Mouse (Mus musculus) heart, adult 9 months (tissue): Measurements from ENCODE around the gene Icam4.
A peak's percentile ranks its signal among the peaks of the same experiment; 100 is the strongest.
"Not testable (repeated sequence)": the region's sequence is repeated elsewhere in the genome, so short reads cannot be mapped to it uniquely, and the experiment has no call there.

Experiments used
- DNase-seq, 2 experiments: peaks; one replicate each; pipeline ENCODE4 v3.0.0; 2022; ENCODE audit warnings: low spot score in 2 of 2

Gene Icam4

GRCm38 (mm10) chr9:21029291-21030054 is at the start of gene Icam4:
Icam4 (plus strand) TSS chr9:21029373.
- peak; percentile 82 to 83 for DNase-seq

GRCm38 (mm10) chr9:20979769-20980168 is 49.4 kb upstream of the Icam4 start:
- no peak for DNase-seq

DNA sequence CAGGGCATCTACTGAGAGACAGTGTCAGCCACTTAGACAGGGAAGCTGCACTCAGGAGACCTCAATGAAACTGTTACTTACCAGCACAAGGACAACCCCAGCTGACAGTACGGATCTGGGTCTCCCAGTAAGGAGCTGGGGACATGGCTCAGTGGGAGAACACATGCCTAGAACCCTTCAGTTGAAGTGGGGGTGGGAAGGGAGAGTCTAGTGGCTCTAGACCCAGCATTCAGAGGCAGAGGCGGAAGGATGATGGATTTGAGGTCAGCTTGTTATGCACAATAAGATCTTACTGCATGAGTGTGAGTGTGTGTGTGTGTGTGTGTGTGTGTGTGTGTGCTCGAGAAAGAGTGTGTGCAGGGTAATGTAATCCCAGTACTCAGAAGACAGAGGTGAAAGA is 47.0 kb upstream of the Icam4 start:
- DNase-seq, result no peak

- DNase-seq, result no peak
These were observed 46.0 kb upstream of the Icam4 start for GRCm38 (mm10) chr9:20983169-20983568.

DNA sequence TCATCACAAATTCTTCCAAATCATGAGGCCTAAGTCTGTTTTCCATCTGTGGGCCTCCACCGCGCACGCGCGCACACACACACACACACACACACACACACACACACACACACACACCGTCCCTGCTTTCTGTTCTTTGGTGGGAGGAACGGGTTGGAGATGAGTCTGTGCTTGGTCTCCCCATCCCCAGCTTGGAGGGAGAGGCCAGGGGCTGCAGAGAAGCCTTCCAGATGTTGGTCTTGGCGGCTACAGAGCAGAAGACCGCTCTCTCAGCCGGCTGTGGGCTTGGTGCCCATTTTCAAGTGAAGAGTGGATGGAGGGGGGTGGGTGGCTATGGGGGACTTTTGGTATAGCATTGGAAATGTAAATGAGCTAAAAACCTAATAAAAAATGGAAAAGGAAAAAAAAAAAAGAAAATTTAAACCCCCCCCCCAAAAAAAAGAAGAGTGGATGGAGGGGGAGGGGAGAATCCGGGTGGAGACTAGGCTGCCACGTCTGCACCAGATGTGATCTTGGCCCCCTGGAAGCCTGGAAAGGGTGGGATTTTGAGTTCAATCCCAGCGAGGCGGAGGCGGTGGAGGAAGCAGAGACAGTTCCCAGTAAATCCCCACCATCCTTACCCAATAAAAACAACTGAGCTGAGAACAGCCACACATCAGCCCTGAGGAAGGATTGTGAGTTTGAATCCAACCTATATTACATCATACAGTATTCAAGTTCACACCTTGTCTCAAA is 42.1 kb upstream of the Icam4 start:
- peak; percentile 59 to 61 for DNase-seq

- DNase-seq, result no peak
These were observed 41.2 kb upstream of the Icam4 start for GRCm38 (mm10) chr9:20987953-20988352.

GRCm38 (mm10) chr9:20990861-20991260 is 38.3 kb upstream of the Icam4 start:
- no peak for DNase-seq

GRCm38 (mm10) chr9:20991587-20991986 is 37.6 kb upstream of the Icam4 start:
- DNase-seq, result no peak

- no peak for DNase-seq
These were observed 35.8 kb upstream of the Icam4 start for GRCm38 (mm10) chr9:20993165-20993898.

- no peak for DNase-seq
These were observed 34.1 kb upstream of the Icam4 start for GRCm38 (mm10) chr9:20995069-20995468.

- DNase-seq, result no peak
These were observed 32.1 kb upstream of the Icam4 start for GRCm38 (mm10) chr9:20997065-20997464.

DNA sequence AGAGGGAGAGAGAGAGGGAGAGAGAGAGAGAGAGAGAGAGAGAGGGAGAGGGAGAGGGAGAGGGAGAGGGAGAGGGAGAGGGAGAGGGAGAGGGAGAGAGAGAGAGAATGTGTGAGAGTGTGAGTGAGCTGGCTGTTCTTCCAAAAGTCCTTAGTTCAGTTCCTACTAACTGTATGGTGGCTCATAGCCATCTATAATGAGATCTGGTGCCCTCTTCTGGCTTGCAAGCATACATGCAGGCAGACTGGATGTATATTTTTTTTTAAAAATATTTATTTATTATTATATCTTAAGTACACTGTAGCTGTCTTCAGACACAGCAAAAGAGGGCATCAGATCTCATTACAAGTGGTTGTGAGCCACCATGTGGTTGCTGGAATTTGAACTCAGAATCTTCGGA is 30.8 kb upstream of the Icam4 start:
- DNase-seq, result not testable (repeated sequence)

DNA sequence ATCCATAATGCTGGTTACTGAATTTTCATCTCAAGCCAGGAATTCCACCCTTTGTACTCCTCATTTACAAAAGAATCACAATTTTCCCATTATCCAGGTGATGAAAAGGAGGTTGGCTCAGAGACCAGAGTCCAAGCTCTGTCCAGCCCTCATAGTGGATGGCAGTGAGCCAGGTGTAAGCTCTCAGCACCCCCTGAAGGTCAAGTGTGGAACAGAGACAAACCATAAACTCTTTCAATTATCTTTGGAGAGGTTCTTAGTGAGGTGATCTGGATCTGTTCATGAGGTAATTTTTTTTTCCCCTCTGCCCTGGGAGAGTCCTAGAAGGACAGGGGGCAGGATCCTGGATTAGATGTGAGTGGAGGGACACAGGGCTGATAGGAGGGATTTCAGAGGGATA is 28.4 kb upstream of the Icam4 start:
- no peak for DNase-seq

DNA sequence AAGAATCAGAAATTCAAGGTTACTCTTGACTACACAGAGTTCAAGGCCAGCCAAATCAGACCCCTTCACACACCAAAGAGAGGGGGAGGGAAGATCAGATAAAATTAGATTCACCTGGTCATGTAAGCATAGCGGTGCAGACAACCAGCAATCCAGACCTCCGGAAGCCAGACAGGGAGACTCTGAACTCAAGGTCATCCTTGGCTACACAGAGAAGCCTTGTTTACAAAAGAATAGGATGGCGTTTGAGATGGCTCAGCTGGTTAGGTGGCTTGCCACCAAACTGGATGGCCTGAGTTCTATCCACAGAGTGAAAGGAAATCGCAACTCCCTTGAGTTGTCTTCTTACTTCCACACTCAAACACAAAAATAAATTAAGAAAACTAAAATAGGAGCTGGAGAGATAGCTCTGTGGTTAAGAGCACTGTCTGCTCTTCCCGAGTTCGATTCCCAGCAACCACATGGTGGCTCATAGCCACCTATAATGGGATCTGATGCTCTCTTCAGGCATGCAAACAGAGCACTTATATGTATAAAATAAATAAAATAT is 27.4 kb upstream of the Icam4 start:
- no peak for DNase-seq

DNA sequence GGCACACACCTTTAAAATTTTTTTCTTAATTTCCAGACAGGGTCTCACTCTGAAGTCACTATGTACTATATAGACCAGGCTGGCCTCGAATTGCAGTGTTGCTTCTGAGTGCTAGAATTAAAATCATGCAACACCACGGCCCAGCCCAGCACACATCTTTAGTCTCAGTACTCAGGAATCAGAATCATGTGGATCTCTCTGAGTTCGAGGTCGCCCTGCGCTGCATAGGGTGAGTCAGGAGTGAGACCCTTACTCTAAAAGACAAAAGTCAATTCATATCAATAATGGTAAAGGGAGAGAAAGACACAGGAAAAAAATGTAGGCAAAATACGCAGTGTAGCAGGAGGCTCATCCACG is 26.9 kb upstream of the Icam4 start:
- DNase-seq, result no peak

DNA sequence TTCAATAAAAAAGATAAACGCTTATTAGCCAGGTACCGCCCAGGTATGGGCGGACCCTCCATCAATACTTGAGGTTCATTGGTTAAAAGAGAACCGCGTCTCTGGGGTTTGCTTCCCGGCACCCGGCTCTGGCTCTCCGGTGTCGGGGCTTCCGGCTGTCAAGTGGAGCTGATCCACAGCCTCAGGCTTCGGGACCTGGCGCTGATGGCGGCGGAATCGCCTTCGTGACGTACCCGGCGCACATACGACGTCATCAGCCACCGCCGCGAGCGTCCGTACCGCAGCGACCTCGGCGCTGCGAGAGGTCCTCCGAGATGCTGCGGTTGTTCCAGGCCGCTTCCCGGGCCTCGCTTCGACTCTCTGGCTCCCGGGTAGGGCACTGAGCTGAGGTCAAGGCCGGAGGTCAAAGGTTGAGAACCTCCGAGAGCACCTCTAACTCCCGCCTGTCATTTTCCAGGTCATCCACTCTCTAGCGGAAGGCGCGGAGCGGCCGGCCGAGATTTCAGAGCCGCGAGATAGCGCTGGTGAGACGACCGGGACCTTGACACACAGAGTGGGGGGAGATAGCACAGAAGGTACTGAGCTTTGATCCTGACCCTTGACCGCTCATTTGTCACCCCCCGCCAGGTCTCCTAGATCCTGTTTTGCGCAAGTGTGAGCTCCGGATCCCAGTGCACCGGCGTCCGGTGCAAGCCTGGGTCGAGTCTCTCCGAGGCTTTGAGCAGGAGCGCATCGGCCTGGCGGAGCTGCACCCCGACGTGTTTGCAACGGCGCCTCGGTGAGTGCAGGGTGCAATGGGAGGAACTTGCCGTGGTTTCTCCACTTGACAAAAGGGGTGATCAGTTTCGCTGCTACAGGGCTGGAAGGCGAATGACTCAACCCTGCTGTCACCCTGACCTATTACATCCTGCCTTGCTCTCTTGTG is 26.3 kb upstream of the Icam4 start, which contains the start of gene Mrpl4:
Mrpl4 (plus strand) TSS at position 112 of the 925 bp plus-strand sequence.
- DNase-seq, result peak; percentile 81 to 82

DNA sequence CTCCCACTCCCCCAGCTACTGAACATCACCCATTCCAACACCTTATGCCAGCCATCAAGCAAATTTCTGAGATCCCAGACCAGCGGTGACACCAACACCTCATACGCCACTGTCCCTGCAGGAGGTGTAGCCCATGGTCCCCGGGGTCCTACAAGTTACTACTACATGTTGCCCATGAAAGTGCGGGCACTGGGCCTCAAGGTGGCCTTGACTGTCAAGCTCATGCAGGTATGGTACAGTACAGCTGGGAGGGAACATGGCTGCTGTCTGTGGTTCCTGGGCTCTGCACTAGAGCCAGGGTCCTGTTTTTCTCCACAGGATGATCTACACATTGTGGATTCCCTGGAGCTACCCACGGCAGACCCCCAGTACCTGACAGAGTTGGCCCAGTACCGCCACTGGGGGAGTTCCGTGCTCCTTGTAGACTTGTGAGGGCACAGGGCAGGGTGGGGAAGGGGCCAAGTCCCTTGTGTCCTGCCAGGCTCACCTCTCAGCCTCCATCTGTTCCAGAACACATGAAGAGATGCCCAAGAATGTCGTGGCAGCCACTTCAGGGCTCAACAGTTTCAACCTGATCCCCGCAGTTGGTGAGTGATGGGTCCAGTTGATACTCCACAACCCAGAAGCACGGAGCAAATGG is 21.7 kb upstream of the Icam4 start:
- DNase-seq, result no peak

DNA sequence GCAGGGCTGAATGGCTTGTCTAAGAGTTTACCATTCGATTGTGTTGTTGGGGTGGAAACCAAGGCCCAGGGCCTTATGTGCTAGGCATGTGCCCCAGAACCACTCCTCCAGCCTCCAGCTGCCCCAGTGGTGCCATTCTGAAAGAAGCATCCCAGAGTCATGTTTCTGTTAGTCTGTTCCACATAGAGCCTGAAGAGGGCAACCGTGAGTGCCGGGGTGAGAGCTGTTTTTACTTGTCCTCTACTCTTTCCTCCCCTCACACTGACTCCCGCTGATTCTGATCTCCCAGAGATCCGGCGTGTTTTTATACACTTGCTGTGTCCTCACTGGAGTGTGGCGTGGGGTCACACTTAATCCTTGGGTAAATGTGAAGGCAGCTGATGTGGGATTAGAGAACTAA is 21.2 kb upstream of the Icam4 start:
- no peak for DNase-seq

- peak in 1 of 2 experiments; percentile 67 for DNase-seq
These were observed 18.8 kb upstream of the Icam4 start for GRCm38 (mm10) chr9:21010362-21010761.

DNA sequence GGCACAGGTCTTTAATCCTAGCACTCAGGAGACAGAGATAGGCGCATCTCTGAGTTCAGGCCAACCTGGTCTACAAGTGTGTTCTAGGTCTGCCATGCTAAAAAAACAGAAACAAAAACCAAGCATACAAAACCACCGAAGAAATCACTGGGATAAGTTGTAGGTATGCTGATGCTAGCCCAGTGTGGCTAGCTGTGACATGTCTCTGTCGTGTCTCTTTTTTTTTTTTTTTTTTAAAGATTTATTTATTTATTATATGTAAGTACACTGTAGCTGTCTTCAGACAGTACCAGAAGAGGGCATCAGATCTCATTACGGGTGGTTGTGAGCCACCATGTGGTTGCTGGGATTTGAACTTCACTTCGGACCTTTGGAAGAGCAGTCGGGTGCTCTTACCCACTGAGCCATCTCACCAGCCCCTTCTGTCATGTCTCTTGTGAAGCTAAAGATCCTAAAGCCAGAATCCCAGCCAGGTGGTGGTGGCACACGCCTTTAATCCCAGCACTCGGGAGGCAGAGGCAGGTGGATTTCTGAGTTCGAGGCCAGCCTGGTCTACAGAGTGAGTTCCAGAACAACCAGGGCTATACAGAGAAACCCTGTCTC is 18.1 kb upstream of the Icam4 start:
- not testable (repeated sequence) for DNase-seq
